17 mouse cellular contexts compared by ENCODE assay signal in the genomic region with DNA sequence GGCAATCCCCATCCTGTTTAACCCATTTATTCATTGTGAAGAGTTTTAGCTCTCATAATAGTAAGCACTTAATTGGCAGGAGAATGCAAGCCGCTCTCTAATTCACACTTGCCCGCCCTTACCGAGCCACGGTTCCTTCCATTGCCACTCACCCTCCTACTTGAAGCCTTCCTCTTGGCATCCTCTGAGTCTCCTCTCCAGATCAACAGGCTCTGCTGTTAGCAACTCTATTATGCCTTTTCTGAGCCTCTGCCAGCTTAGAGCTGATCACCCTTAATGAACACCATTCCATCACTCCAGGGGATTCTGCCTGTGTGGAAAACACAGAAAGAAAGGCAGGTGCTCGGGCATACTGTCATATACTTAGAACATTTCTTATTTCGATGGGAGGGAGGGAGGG. TPM values are rescaled to one million over a fixed set of nuclear protein-coding genes. Genes with fewer than 3 reads are reported as not detected.
A peak's percentile ranks its signal among the peaks of the same experiment; 100 is the strongest.
DNase-seq lines count a peak whose midpoint lies in the region; ATAC-seq and TF ChIP-seq lines count a peak whose summit lies in the region.
"Had no signal": no experiment of that assay in that cellular context is flagged by ENCODE, and none has a peak within 500 bp of the region (broad histone marks: within the 10 kb centered on the region; RNA-seq: fewer than 3 reads in every experiment).

No protein-coding gene starts in this region.

- no peak for DNase-seq in hindbrain, embryonic 10.5 days (ENCODE audit: low spot score)
- DNase-seq in midbrain, postnatal 0 days (ENCODE audit: low spot score) = peak; percentile 42
- no peak for DNase-seq in urinary bladder, postnatal 36 days (ENCODE audit: low spot score in 2 of 2)
- DNase-seq in layer of hippocampus, adult 8-10 months (ENCODE audit: low spot score in 2 of 2) = no peak
- DNase-seq: adrenal gland, postnatal 10 days; cerebellum, adult 2 months; layer of hippocampus, postnatal 36 days; right cerebral cortex, postnatal 14 days; thymus, postnatal 36 days had no signal

- H3K9ac ChIP-seq in hindbrain, embryonic 15.5 days = no peak overlapping the region
- no peak overlapping the region for H3K9ac ChIP-seq in neural tube, embryonic 14.5 days (replicated peaks; ENCODE audit: low read depth, low read length)
- no peak overlapping the region for H3K9ac ChIP-seq in neural tube, embryonic 15.5 days (replicated peaks)
- H3K9ac ChIP-seq in forebrain, embryonic 13.5 days = no peak overlapping the region
- H3K9ac ChIP-seq in midbrain, postnatal 0 days (replicated peaks; ENCODE audit: low read length, poor library complexity, severe bottlenecking) = no peak overlapping the region; the same call in 1 of the 2 replicates
- H3K9ac ChIP-seq: lung, embryonic 15.5 days had no signal

- no peak for TF ChIP-seq CTCF in midbrain, postnatal 0 days (IDR thresholded peaks at IDR 0.05)

- no peaks in the 10 kb centered on the region for H3K36me3 ChIP-seq in hindbrain, embryonic 15.5 days
- no peaks in the 10 kb centered on the region for H3K36me3 ChIP-seq in hindbrain, embryonic 10.5 days
- H3K36me3 ChIP-seq in neural tube, embryonic 14.5 days (ENCODE audit: control insufficient read depth, insufficient read depth, low read length) = no peaks in the 10 kb centered on the region
- no peaks in the 10 kb centered on the region for H3K36me3 ChIP-seq in neural tube, embryonic 15.5 days
- no peaks in the 10 kb centered on the region for H3K36me3 ChIP-seq in forebrain, embryonic 13.5 days (ENCODE audit: poor library complexity, severe bottlenecking)
- no peaks in the 10 kb centered on the region for H3K36me3 ChIP-seq in midbrain, postnatal 0 days (ENCODE audit: insufficient read depth, low read length)

- H3K4me3 ChIP-seq in hindbrain, embryonic 15.5 days = no peak overlapping the region
- H3K4me3 ChIP-seq in hindbrain, embryonic 10.5 days = no peak overlapping the region
- no peak overlapping the region for H3K4me3 ChIP-seq in neural tube, embryonic 14.5 days (ENCODE audit: low read depth, low read length)
- no peak overlapping the region for H3K4me3 ChIP-seq in neural tube, embryonic 15.5 days (replicated peaks)
- no peak overlapping the region for H3K4me3 ChIP-seq in forebrain, embryonic 13.5 days
- H3K4me3 ChIP-seq in midbrain, postnatal 0 days (ENCODE audit: low read depth, low read length) = no peak overlapping the region
- H3K4me3 ChIP-seq: erythroblast, embryonic 14.5 days; lung, embryonic 15.5 days; myocyte had no signal

- no peak overlapping the region for H3K27ac ChIP-seq in hindbrain, embryonic 15.5 days (replicated peaks)
- H3K27ac ChIP-seq in hindbrain, embryonic 10.5 days = no peak overlapping the region
- no peak overlapping the region for H3K27ac ChIP-seq in neural tube, embryonic 14.5 days (ENCODE audit: low read depth, low read length)
- H3K27ac ChIP-seq in neural tube, embryonic 15.5 days (replicated peaks) = no peak overlapping the region
- no peak overlapping the region; the same call in 1 of the 2 replicates for H3K27ac ChIP-seq in forebrain, embryonic 13.5 days
- H3K27ac ChIP-seq in midbrain, postnatal 0 days (ENCODE audit: low read depth, low read length) = peak overlapping the region; percentile 57
- H3K27ac ChIP-seq: lung, embryonic 15.5 days had no signal

- H3K27me3 ChIP-seq in hindbrain, embryonic 15.5 days = no peaks in the 10 kb centered on the region
- no peaks in the 10 kb centered on the region for H3K27me3 ChIP-seq in hindbrain, embryonic 10.5 days (ENCODE audit: insufficient read depth, poor library complexity, severe bottlenecking)
- no peaks in the 10 kb centered on the region for H3K27me3 ChIP-seq in neural tube, embryonic 14.5 days (ENCODE audit: control insufficient read depth, insufficient read depth, low read length)
- H3K27me3 ChIP-seq in neural tube, embryonic 15.5 days (replicated peaks) = no peaks in the 10 kb centered on the region
- H3K27me3 ChIP-seq in forebrain, embryonic 13.5 days = no peaks in the 10 kb centered on the region
- H3K27me3 ChIP-seq in midbrain, postnatal 0 days (ENCODE audit: insufficient read depth, low read length) = no peaks in the 10 kb centered on the region
- H3K27me3 ChIP-seq: lung, embryonic 15.5 days had no signal

- no peaks in the 10 kb centered on the region for H3K9me3 ChIP-seq in hindbrain, embryonic 15.5 days
- H3K9me3 ChIP-seq in hindbrain, embryonic 10.5 days = no peaks in the 10 kb centered on the region
- H3K9me3 ChIP-seq in neural tube, embryonic 14.5 days (ENCODE audit: control insufficient read depth, low read length) = no peaks in the 10 kb centered on the region
- H3K9me3 ChIP-seq in neural tube, embryonic 15.5 days (replicated peaks) = no peaks in the 10 kb centered on the region
- no peaks in the 10 kb centered on the region for H3K9me3 ChIP-seq in forebrain, embryonic 13.5 days (replicated peaks)
- no peaks in the 10 kb centered on the region for H3K9me3 ChIP-seq in midbrain, postnatal 0 days (ENCODE audit: low read length)
- H3K9me3 ChIP-seq: lung, embryonic 15.5 days had no signal

- H3K4me1 ChIP-seq in hindbrain, embryonic 15.5 days (replicated peaks) = peaks cover 4% of the 10 kb centered on the region; the same call in 1 of the 2 replicates
- H3K4me1 ChIP-seq in hindbrain, embryonic 10.5 days (replicated peaks) = peaks cover 9% of the 10 kb centered on the region; the same call in 1 of the 2 replicates
- no peaks in the 10 kb centered on the region for H3K4me1 ChIP-seq in neural tube, embryonic 14.5 days (ENCODE audit: control insufficient read depth, insufficient read depth, low read length)
- H3K4me1 ChIP-seq in neural tube, embryonic 15.5 days = no peaks in the 10 kb centered on the region
- peaks cover 24% of the 10 kb centered on the region for H3K4me1 ChIP-seq in forebrain, embryonic 13.5 days
- no peaks in the 10 kb centered on the region for H3K4me1 ChIP-seq in midbrain, postnatal 0 days (ENCODE audit: insufficient read depth, low read length)
- H3K4me1 ChIP-seq: lung, embryonic 15.5 days had no signal

- 0 out of 2 replicates have a peak, but pooled peaks have one; percentile 51 for ATAC-seq in hindbrain, embryonic 15.5 days (ENCODE audit: low FRiP score, low read depth)
- peak; percentile 17; the same call in 1 of the 2 replicates for ATAC-seq in neural tube, embryonic 14.5 days (ENCODE audit: low read depth)
- ATAC-seq in neural tube, embryonic 15.5 days (ENCODE audit: low FRiP score) = no peak
- peak; percentile 93 for ATAC-seq in forebrain, embryonic 13.5 days
- no peak for ATAC-seq in midbrain, postnatal 0 days (ENCODE audit: low FRiP score)
- ATAC-seq: intestine, embryonic 16.5 days had no signal

- 55% methylated on average over 6 of the region's 6 CpGs for WGBS in hindbrain, embryonic 15.5 days
- 81% methylated on average over 6 of the region's 6 CpGs for WGBS in hindbrain, embryonic 10.5 days
- 76% methylated on average over 6 of the region's 6 CpGs for WGBS in neural tube, embryonic 14.5 days
- 65% methylated on average over 6 of the region's 6 CpGs for WGBS in neural tube, embryonic 15.5 days
- 7% methylated on average over 6 of the region's 6 CpGs for WGBS in forebrain, embryonic 13.5 days
- WGBS in midbrain, postnatal 0 days = 37% methylated on average over 6 of the region's 6 CpGs

- no peak overlapping the region for H3K4me2 ChIP-seq in hindbrain, embryonic 15.5 days
- no peak overlapping the region for H3K4me2 ChIP-seq in neural tube, embryonic 14.5 days (ENCODE audit: low read depth, low read length)
- no peak overlapping the region for H3K4me2 ChIP-seq in neural tube, embryonic 15.5 days
- H3K4me2 ChIP-seq in forebrain, embryonic 13.5 days = peak overlapping the region; percentile 25; the same call in 1 of the 2 replicates
- peak overlapping the region; percentile 26; the same call in 1 of the 2 replicates for H3K4me2 ChIP-seq in midbrain, postnatal 0 days (ENCODE audit: low read depth, low read length, poor library complexity, severe bottlenecking)
- H3K4me2 ChIP-seq: lung, embryonic 15.5 days had no signal

RNA-seq across cellular contexts. Expression of gene Mdfic, which starts 24.9 kb away (rescaled TPM):
- 1.2 and 1.5 TPM in 2 replicates for polyA plus RNA-seq in hindbrain, embryonic 15.5 days (2015; fragmentation: Nextera tagmentation; extraction: Ambion mirVana)
- polyA plus RNA-seq in hindbrain, embryonic 10.5 days (2016; fragmentation: Nextera tagmentation; extraction: Ambion mirVana) = 4.4 and 4.5 TPM in 2 replicates
- polyA plus RNA-seq in neural tube, embryonic 14.5 days (2014; fragmentation: Nextera tagmentation; extraction: Ambion mirVana) = 0.62 and 1.1 TPM in 2 replicates
- 1.1 and 1.5 TPM in 2 replicates for polyA plus RNA-seq in neural tube, embryonic 15.5 days (2015; fragmentation: Nextera tagmentation; extraction: Ambion mirVana)
- polyA plus RNA-seq in forebrain, embryonic 13.5 days (2015; fragmentation: Nextera tagmentation; extraction: Ambion mirVana) = 1.6 and 1.7 TPM in 2 replicates
- total RNA-seq in midbrain, postnatal 0 days (2014; rRNA removed) = 3.2 and 4.2 TPM in 2 replicates
- polyA plus RNA-seq in midbrain, postnatal 0 days (2015; fragmentation: Nextera tagmentation; extraction: Ambion mirVana) = 0.52 and 0.69 TPM in 2 replicates
- 1 to 10 TPM; 2.6 to 4.7 (median 4.2) TPM for total RNA-seq in layer of hippocampus, adult 8-10 months (2022)

Comparison
In these comparisons a context has a peak if more than half of its experiments do, and no peak if none do; other contexts are left out.
1. ATAC-seq: peak in hindbrain, embryonic 15.5 days (single experiment), neural tube, embryonic 14.5 days (single experiment) and forebrain, embryonic 13.5 days (single experiment); none in neural tube, embryonic 15.5 days (single experiment) and midbrain, postnatal 0 days (single experiment).
2. H3K4me2 ChIP-seq: peak in forebrain, embryonic 13.5 days (single experiment) and midbrain, postnatal 0 days (single experiment); none in hindbrain, embryonic 15.5 days (single experiment), neural tube, embryonic 14.5 days (single experiment) and neural tube, embryonic 15.5 days (single experiment).